Mouse (Mus musculus): ENCODE measurements around the gene Tsen2.

Tsen2 gene

GRCm38 (mm10) chr6:115544442-115544970 is at the start of gene Tsen2:
TSS of gene Tsen2 (plus strand) at chr6:115544664.
- DNase-seq (ENCODE audit: low spot score in 2 of 2), result peak; percentile 96 to 97

GRCm38 (mm10) chr6:115499540-115499939 is 44.9 kb upstream of the Tsen2 start:
- DNase-seq (ENCODE audit: low spot score in 2 of 2), result peak in 1 of 2 experiments; percentile 56

GRCm38 (mm10) chr6:115500234-115500633 is 44.2 kb upstream of the Tsen2 start:
- no peak for DNase-seq (ENCODE audit: low spot score in 2 of 2)

GRCm38 (mm10) chr6:115501131-115501530 is 43.3 kb upstream of the Tsen2 start:
- no peak for DNase-seq (ENCODE audit: low spot score in 2 of 2)

- no peak for DNase-seq (ENCODE audit: low spot score in 2 of 2)
These were observed 41.4 kb upstream of the Tsen2 start for GRCm38 (mm10) chr6:115503038-115503437.

- DNase-seq (ENCODE audit: low spot score in 2 of 2), result peak in 1 of 2 experiments; percentile 53
These were observed 40.8 kb upstream of the Tsen2 start for GRCm38 (mm10) chr6:115503549-115504159.

- DNase-seq (ENCODE audit: low spot score in 2 of 2), result no peak
These were observed 40.3 kb upstream of the Tsen2 start for GRCm38 (mm10) chr6:115504160-115504558.

- DNase-seq (ENCODE audit: low spot score in 2 of 2), result no peak
These were observed 39.5 kb upstream of the Tsen2 start for GRCm38 (mm10) chr6:115504915-115505314.

- DNase-seq (ENCODE audit: low spot score in 2 of 2), result no peak
These were observed 38.0 kb upstream of the Tsen2 start for GRCm38 (mm10) chr6:115506425-115506824.

- no peak for DNase-seq (ENCODE audit: low spot score in 2 of 2)
These were observed 33.0 kb upstream of the Tsen2 start for GRCm38 (mm10) chr6:115511447-115511846.

- no peak for DNase-seq (ENCODE audit: low spot score in 2 of 2)
These were observed 31.3 kb upstream of the Tsen2 start for GRCm38 (mm10) chr6:115513207-115513606.

- DNase-seq (ENCODE audit: low spot score in 2 of 2), result no peak
These were observed 26.6 kb upstream of the Tsen2 start for GRCm38 (mm10) chr6:115517904-115518303.

- no peak for DNase-seq (ENCODE audit: low spot score in 2 of 2)
These were observed 26.1 kb upstream of the Tsen2 start for GRCm38 (mm10) chr6:115518352-115518751.

GRCm38 (mm10) chr6:115519275-115519699 is 25.2 kb upstream of the Tsen2 start:
- DNase-seq (ENCODE audit: low spot score in 2 of 2), result no peak

GRCm38 (mm10) chr6:115521923-115522322 is 22.5 kb upstream of the Tsen2 start:
- no peak for DNase-seq (ENCODE audit: low spot score in 2 of 2)

GRCm38 (mm10) chr6:115522691-115523146 is 21.7 kb upstream of the Tsen2 start:
- DNase-seq (ENCODE audit: low spot score in 2 of 2), result no peak

- no peak for DNase-seq (ENCODE audit: low spot score in 2 of 2)
These were observed 21.3 kb upstream of the Tsen2 start for GRCm38 (mm10) chr6:115523201-115523600.

GRCm38 (mm10) chr6:115524449-115524990 is 19.9 kb upstream of the Tsen2 start:
- no peak for DNase-seq (ENCODE audit: low spot score in 2 of 2)

- peak in 1 of 2 experiments; percentile 42 for DNase-seq (ENCODE audit: low spot score in 2 of 2)
These were observed 17.0 kb upstream of the Tsen2 start for GRCm38 (mm10) chr6:115527418-115527817.

- no peak for DNase-seq (ENCODE audit: low spot score in 2 of 2)
These were observed 16.1 kb upstream of the Tsen2 start for GRCm38 (mm10) chr6:115528372-115528771.

GRCm38 (mm10) chr6:115534617-115535016 is 9.8 kb upstream of the Tsen2 start:
- no peak for DNase-seq (ENCODE audit: low spot score in 2 of 2)

GRCm38 (mm10) chr6:115536169-115536568 is 8.3 kb upstream of the Tsen2 start:
- no peak for DNase-seq (ENCODE audit: low spot score in 2 of 2)
